Mouse (Mus musculus) small intestine, adult 2 months (tissue): Measurements from ENCODE around the gene Mn1. TPM values are rescaled to one million over a fixed set of nuclear protein-coding genes. Genes with fewer than 3 reads are reported as not detected.

Experiments used
- H3K27ac ChIP-seq: fragments of 200-500 bp; 2 replicates; pipeline ENCODE4 v1.5.1; 2012; ENCODE audit warnings: low read depth, low read length, control low read depth, inconsistent platforms; ENCODE audit not compliant: insufficient read depth
- H3K27me3 ChIP-seq: fragments of 200-500 bp; 2 replicates; pipeline ENCODE4 v1.6.1; 2012; ENCODE audit warnings: mild to moderate bottlenecking, moderate library complexity, low read length, inconsistent platforms; ENCODE audit not compliant: control insufficient read depth, insufficient read depth
- H3K36me3 ChIP-seq: fragments of 200-500 bp; 2 replicates; pipeline ENCODE4 v1.6.1; 2012; ENCODE audit warnings: mild to moderate bottlenecking, low read length, control low read depth, inconsistent platforms; ENCODE audit not compliant: control insufficient read depth, insufficient read depth
- H3K4me1 ChIP-seq: fragments of 200-500 bp; 2 replicates; pipeline ENCODE4 v1.6.1; 2012; ENCODE audit warnings: low read length, inconsistent platforms, mixed read lengths; ENCODE audit not compliant: control insufficient read depth, insufficient read depth, insufficient read length
- H3K4me3 ChIP-seq: fragments of 200-500 bp; 2 replicates; pipeline ENCODE4 v1.5.1; 2012; ENCODE audit warnings: low read depth, mild to moderate bottlenecking, control low read depth, inconsistent platforms, low read length, moderate library complexity
- CTCF ChIP-seq: fragments of 200-500 bp; IDR thresholded peaks from 2 replicates; pipeline ENCODE4 v1.5.1; 2012; ENCODE audit warnings: low read depth, mild to moderate bottlenecking, control low read depth, inconsistent platforms, low read length, moderate library complexity, mixed read lengths; ENCODE audit not compliant: insufficient replicate concordance, insufficient read length; ENCODE audit errors: extremely low read depth
- POLR2A ChIP-seq: fragments of 200-500 bp; IDR thresholded peaks from 2 replicates; pipeline ENCODE4 v1.6.1; 2012; ENCODE audit warnings: low read depth, mild to moderate bottlenecking, control low read depth, inconsistent platforms, low read length, moderate library complexity
- WGBS: fragments of 180-500 bp; shearing (Covaris S2); methylation state at CpG from one replicate; pipeline ENCODE4 v1.1.7; 2018; 5-methylcytosine and 5-hydroxymethylcytosine counted together
- polyA plus RNA-seq: library from polyadenylated mRNA; depleted of rRNA; stranded (reverse); fragments of >200 nt; gene quantifications from 2 replicates; pipeline ENCODE4 v1.2.3, GENCODE M21; 2012

Mn1 gene
- polyA plus RNA-seq, 1 experiment = 2.2 TPM

DNA sequence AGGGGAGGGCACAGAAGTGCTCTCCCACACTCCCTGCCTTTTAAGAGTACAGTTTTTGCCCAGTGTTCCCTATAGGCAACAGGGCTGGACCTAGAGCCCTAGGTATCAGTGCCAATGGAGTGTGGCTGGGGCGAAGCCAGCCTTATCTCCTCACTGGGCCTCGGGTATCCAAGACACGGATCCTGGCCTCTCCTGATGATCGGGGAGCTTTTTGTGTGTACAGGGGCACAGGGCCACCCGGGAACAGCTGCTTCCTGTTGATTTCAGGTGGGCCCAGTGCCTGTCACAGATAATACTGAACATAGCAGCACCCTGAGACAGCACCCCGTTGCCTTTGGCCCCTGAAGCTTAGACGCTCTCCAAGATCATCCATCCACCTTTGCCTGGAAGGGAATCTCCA, 19.1 kb downstream of the Mn1 start:
- H3K27me3 ChIP-seq = no peaks in the 10 kb centered on the region
- H3K4me1 ChIP-seq = no peaks in the 10 kb centered on the region
- TF ChIP-seq CTCF (no peak), POLR2A (no peak)
- H3K27ac ChIP-seq = no peak overlapping the region
- H3K36me3 ChIP-seq = no peaks in the 10 kb centered on the region
- no peak overlapping the region for H3K4me3 ChIP-seq
- 54% methylated on average over 7 of the region's 7 CpGs for WGBS

DNA sequence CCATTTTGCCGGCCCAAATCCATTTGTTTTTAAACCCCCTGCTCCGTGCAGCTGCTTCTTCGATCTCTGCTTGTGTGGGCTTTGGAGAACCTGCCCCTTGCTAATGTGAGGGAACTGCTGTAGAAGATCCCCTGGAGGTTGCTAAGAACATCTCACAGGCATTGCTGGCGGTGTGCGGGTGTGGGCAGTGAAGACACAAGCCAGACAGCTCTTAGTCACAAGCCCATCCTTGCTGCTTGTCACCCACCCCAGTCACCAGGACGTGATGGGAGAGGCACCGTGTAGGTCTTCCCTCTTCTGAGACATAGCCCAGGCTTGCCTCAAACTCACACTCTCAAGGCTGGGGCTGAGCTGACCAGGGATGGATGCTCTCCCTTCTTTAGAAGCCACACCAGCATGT, 20.0 kb downstream of the Mn1 start:
- TF ChIP-seq POLR2A = no peak
- TF ChIP-seq CTCF = no peak
- Histone ChIP-seq H3K4me1 (no peaks in the 10 kb centered on the region), H3K36me3 (no peaks in the 10 kb centered on the region), H3K4me3 (no peak overlapping the region), H3K27ac (no peak overlapping the region), H3K27me3 (no peaks in the 10 kb centered on the region)
- WGBS = 77% methylated on average over 7 of the region's 7 CpGs

DNA sequence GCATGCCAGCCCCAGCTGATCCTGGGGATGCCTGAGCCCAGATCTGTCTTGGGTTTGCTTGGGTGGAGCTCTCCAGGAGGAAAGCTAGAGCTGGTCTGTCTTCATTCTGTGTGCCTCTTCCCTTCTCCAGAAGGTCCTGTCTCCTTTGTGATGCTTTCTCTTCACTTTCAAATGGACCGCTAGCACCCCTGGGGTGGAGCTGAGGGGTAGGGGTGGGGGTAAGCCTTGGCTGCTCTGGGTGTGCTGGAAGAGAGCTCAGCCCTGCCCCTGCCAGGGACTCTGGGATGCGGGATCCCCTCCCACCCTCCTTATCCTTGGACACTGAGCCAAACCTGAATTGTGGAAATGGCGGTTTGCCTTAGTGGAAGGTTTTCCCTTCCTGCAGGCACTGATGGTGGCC, 21.2 kb downstream of the Mn1 start:
- TF ChIP-seq CTCF = no peak
- TF ChIP-seq POLR2A = no peak
- H3K4me1 ChIP-seq = no peaks in the 10 kb centered on the region
- no peak overlapping the region for H3K27ac ChIP-seq
- WGBS = 80% methylated on average over 3 of the region's 3 CpGs
- no peak overlapping the region for H3K4me3 ChIP-seq
- H3K36me3 ChIP-seq = no peaks in the 10 kb centered on the region
- H3K27me3 ChIP-seq = no peaks in the 10 kb centered on the region

DNA sequence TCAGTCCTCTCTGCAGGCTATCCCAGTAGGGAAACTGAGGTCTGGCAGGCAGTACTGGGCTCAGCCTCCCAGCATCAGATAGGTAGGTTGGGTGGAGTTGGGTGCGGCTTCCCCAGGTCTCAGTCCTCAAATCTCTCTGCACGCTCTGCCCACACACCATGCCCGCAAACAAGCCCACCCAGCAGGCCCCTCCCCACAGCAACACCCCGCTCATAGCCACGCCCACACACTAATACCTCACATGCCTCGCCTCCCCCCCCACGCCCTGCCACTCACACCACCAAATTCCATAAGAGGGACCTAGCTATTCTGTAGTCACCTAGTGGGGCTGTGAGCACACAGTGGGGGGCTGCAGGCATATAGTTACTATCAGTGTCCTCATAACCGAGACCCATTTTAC, 21.7 kb downstream of the Mn1 start:
- Histone ChIP-seq H3K36me3 (no peaks in the 10 kb centered on the region), H3K27me3 (no peaks in the 10 kb centered on the region), H3K27ac (no peak overlapping the region), H3K4me3 (no peak overlapping the region), H3K4me1 (no peaks in the 10 kb centered on the region)
- 65% methylated on average over 8 of the region's 8 CpGs for WGBS
- TF ChIP-seq CTCF (no peak), POLR2A (no peak)

DNA sequence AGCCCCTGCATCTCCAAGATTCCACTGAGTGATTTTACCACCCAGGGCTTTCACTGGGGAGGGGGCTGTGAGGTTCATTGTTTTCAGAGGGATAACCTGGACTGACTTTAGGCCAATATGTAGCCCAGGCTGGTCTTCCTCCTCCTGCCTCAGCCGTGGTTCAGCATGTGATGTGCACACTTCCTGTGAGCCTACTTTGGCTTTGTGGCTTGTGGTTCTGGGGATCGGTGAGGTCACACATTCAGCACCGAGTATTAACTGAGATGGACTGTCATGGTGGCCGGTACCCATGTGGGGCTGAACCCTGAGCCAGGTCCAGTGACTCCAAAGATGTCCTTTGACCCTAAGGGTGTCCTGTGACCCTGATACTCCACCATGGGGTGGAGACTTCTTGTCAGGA, 23.1 kb downstream of the Mn1 start:
- no peak for TF ChIP-seq POLR2A
- no peak for TF ChIP-seq CTCF
- H3K36me3 ChIP-seq = no peaks in the 10 kb centered on the region
- 67% methylated on average over 4 of the region's 4 CpGs for whole genome bisulfite sequencing

DNA sequence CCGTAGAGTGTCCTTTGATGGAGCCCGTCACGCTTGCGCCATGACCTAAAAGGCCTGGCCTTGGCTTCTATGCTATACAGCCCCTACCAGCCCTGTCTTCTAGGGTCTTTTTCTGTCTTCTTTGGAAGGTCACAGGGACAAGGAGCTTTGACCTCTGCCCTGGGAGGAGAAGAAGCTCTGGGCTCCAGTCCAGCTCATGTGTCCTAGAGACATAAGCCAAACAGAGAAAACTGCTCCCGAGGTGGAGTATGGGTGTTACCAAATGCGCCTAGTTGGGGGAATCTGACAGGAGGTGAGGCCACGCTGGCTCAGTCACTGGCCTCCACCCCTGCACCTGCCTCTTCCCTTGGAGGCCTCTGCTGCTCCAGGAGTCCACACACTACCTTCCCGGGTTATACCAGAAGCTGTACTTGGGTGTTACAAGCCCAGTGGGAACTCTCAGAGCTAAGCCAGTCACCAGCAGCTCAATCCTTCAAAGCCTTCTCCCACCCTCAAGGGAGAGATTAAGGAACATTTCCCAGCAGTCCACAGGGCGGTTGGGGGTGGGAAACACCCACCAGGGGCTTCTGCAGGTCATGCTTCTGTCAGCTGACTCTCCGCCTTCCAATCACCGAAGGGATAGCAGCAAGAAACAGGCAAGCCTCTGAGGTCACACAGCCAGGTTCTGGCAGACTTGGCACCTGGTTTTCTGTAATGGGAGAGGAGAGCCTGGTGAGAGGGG, 25.1 kb downstream of the Mn1 start:
- H3K4me1 ChIP-seq = no peaks in the 10 kb centered on the region
- no peak for TF ChIP-seq CTCF
- no peaks in the 10 kb centered on the region for H3K27me3 ChIP-seq
- H3K36me3 ChIP-seq = no peaks in the 10 kb centered on the region
- H3K4me3 ChIP-seq = no peak overlapping the region
- WGBS = 62% methylated on average over 11 of the region's 11 CpGs
- no peak overlapping the region for H3K27ac ChIP-seq

More for the DNA sequence above, 23.1 kb downstream of the Mn1 start:
- no peaks in the 10 kb centered on the region for H3K27me3 ChIP-seq
- H3K4me1 ChIP-seq = no peaks in the 10 kb centered on the region
- H3K27ac ChIP-seq = no peak overlapping the region
- H3K4me3 ChIP-seq = no peak overlapping the region

DNA sequence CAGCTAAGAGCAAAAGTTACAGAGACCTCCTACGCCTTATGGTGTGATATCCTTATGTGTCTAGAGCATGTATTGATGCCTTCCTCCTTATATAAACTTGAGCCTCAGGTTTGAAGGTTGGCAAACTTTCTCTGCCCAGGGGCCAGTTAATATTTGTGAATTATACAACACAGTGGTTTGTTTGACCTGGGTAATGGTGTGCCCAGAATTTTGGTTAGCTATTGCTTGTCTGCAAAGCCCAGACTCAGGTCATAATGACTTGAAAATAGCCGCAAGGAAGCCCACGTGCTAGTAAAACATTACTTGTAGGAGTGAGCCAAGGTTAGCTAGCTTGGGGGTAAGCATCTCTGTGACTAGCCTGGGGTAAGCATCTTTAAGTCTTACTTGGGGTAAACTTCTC, 26.5 kb downstream of the Mn1 start:
- WGBS = 84% methylated on average over 3 of the region's 3 CpGs
- H3K27ac ChIP-seq = no peak overlapping the region
- H3K4me3 ChIP-seq = no peak overlapping the region
- H3K36me3 ChIP-seq = no peaks in the 10 kb centered on the region
- TF ChIP-seq CTCF (no peak), POLR2A (no peak)
- H3K27me3 ChIP-seq = no peaks in the 10 kb centered on the region
- no peaks in the 10 kb centered on the region for H3K4me1 ChIP-seq

DNA sequence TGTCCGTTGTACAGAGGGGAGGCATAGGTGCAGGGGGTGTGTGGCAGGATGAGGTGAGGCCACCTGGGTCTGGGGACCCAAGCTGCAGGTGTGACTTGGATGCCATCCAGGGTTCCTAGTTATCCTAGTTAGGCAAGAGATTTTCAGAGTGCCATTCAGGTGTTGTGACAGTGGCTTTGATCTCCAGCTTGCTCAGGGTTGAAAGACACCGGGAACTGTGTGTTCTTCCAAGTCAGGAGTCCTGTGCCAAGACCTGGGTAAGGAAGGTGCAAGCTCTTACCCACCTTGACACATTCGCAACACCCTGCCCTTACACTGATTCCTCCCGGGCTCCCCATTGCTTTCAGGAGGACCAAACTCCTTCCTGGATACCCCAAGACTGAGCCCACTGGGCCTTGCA, 27.2 kb downstream of the Mn1 start:
- no peak overlapping the region for H3K4me3 ChIP-seq
- no peaks in the 10 kb centered on the region for H3K27me3 ChIP-seq
- no peak overlapping the region for H3K27ac ChIP-seq
- WGBS = 73% methylated on average over 4 of the region's 4 CpGs
- H3K36me3 ChIP-seq = no peaks in the 10 kb centered on the region
- TF ChIP-seq POLR2A (no peak), CTCF (no peak)
- H3K4me1 ChIP-seq = no peaks in the 10 kb centered on the region
